In the genomic region with DNA sequence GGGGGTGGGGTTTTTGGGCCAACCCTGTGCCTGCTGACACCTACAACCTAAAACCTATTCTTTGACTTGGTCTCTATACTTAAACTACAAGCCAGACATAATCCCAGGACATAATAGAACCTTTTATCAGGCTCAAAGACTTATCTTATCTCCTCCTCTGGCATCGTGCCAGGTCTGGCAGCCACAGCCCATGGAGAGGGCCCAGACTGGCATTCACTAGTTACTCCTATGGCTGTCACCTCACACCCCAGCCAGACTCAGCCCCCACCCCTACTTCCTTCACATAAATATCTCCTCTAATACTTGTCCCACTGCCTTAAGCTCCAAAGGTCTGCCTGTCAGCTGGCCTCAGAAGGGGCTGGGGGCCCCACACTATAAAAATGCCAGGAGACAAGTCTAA, we compare ENCODE assay signal across 15 mouse cellular contexts. TPM values are rescaled to one million over a fixed set of nuclear protein-coding genes. Genes with fewer than 3 reads are reported as not detected.
DNase-seq lines count a peak whose midpoint lies in the region; ATAC-seq and TF ChIP-seq lines count a peak whose summit lies in the region.
"Had no signal": no experiment of that assay in that cellular context is flagged by ENCODE, and none has a peak within 500 bp of the region (broad histone marks: within the 10 kb centered on the region; RNA-seq: fewer than 3 reads in every experiment).

No protein-coding gene starts in this region.

- H3K79me2 ChIP-seq in MEL (ENCODE audit: control insufficient read depth, insufficient read depth, low read length, poor library complexity), result no peaks in the 10 kb centered on the region

- no peaks in the 10 kb centered on the region; the same call in 1 of the 2 replicates for H3K36me3 ChIP-seq in kidney, adult 2 months (ENCODE audit: control insufficient read depth, insufficient read depth, low read length)
- H3K36me3 ChIP-seq in MEL (ENCODE audit: control insufficient read depth in 1 of 2, insufficient read depth in 2 of 2, low read length in 2 of 2), result peaks cover 0 to 15% of the 10 kb centered on the region in 2 experiments; a peak in 2 of 4 replicates
- H3K36me3 ChIP-seq in intestine, embryonic 14.5 days (ENCODE audit: control insufficient read depth, insufficient read depth, low read length), result peaks cover 5% of the 10 kb centered on the region; the same call in 1 of the 2 replicates
- H3K36me3 ChIP-seq in liver, embryonic 11.5 days (ENCODE audit: control insufficient read depth, insufficient read depth, low read length), result no peaks in the 10 kb centered on the region
- H3K36me3 ChIP-seq: hindbrain, embryonic 15.5 days; liver, embryonic 12.5 days; neural tube, embryonic 12.5 days had no signal

- 48% methylated on average over 1 of the region's 1 CpGs for WGBS in kidney, adult 2 months
- WGBS in intestine, embryonic 14.5 days, result 58% methylated on average over 1 of the region's 1 CpGs
- WGBS in liver, embryonic 11.5 days, result 12% methylated on average over 1 of the region's 1 CpGs

- DNase-seq in kidney, adult 2 months, result no peak
- DNase-seq in kidney, adult 8-10 months, result no peak
- DNase-seq in 416B (ENCODE audit: low read depth) (peak; percentile 54), MEL (ENCODE audit: low read depth, low spot score) (no peak), adipocyte (ENCODE audit: low spot score) (no peak)
- DNase-seq in intestine, embryonic 14.5 days (ENCODE audit: low spot score), result peak; percentile 56
- DNase-seq in liver, embryonic 11.5 days (ENCODE audit: low spot score), result no peak
- DNase-seq in layer of hippocampus, adult 18-20 months (ENCODE audit: low spot score in 2 of 2), result no peak
- DNase-seq: thymus, postnatal 4 days had no signal

- TF ChIP-seq EP300 in MEL (IDR thresholded peaks at IDR 0.05; ENCODE audit: low read depth in 1 of 2, low read length in 2 of 2), result no peak

- H3K4me1 ChIP-seq in kidney, adult 2 months (ENCODE audit: control insufficient read depth, insufficient read depth, low read length), result peaks cover 77% of the 10 kb centered on the region
- peaks cover 16 to 30% of the 10 kb centered on the region in 2 experiments for H3K4me1 ChIP-seq in MEL (ENCODE audit: control insufficient read depth in 1 of 2, insufficient read depth in 2 of 2, low read length in 2 of 2)
- H3K4me1 ChIP-seq in intestine, embryonic 14.5 days (replicated peaks; ENCODE audit: control insufficient read depth, insufficient read depth, low read length), result peaks cover 12% of the 10 kb centered on the region
- H3K4me1 ChIP-seq in liver, embryonic 11.5 days (replicated peaks; ENCODE audit: control insufficient read depth, insufficient read depth, low read length), result 0 out of 2 replicates have a peak, but pooled peaks cover 7% of the 10 kb centered on the region

- H3K27me3 ChIP-seq in kidney, adult 2 months (replicated peaks; ENCODE audit: control insufficient read depth, insufficient read depth, low read length), result no peaks in the 10 kb centered on the region
- H3K27me3 ChIP-seq in MEL (ENCODE audit: control insufficient read depth in 1 of 2, insufficient read depth in 2 of 2, low read length in 2 of 2), result no peaks in the 10 kb centered on the region
- no peaks in the 10 kb centered on the region for H3K27me3 ChIP-seq in intestine, embryonic 14.5 days (replicated peaks; ENCODE audit: control insufficient read depth, insufficient read depth, low read length)
- 0 out of 2 replicates have a peak, but pooled peaks cover 2% of the 10 kb centered on the region for H3K27me3 ChIP-seq in liver, embryonic 11.5 days (replicated peaks; ENCODE audit: control insufficient read depth, insufficient read depth, low read length)
- H3K27me3 ChIP-seq: hindbrain, embryonic 15.5 days; liver, embryonic 12.5 days; neural tube, embryonic 12.5 days had no signal

- peak; percentile 82 for ATAC-seq in intestine, embryonic 14.5 days (replicated peaks; ENCODE audit: low FRiP score, low TSS enrichment, low read depth)
- no peak for ATAC-seq in liver, embryonic 11.5 days (replicated peaks; ENCODE audit: low FRiP score)
- ATAC-seq: liver, embryonic 12.5 days had no signal

- no peak for TF ChIP-seq RAD21 in MEL (IDR thresholded peaks at IDR 0.05; ENCODE audit: low read depth, low read length)

- no peak for TF ChIP-seq CTCF in kidney, adult 2 months (conservative IDR thresholded peaks at IDR 0.05; ENCODE audit: insufficient read depth, insufficient read length, low read depth, low read length)
- TF ChIP-seq CTCF in MEL (IDR thresholded peaks at IDR 0.05 in 2 of 3, conservative IDR thresholded peaks at IDR 0.05 in 1 of 3; ENCODE audit: control insufficient read depth in 1 of 3, insufficient read depth in 1 of 3, low read depth in 2 of 3, low read length in 3 of 3, poor library complexity in 1 of 3, severe bottlenecking in 1 of 3), result no peak

- H3K9ac ChIP-seq in MEL (ENCODE audit: control insufficient read depth, low read depth, low read length, poor library complexity, severe bottlenecking), result no peak overlapping the region
- no peak overlapping the region for H3K9ac ChIP-seq in intestine, embryonic 14.5 days (ENCODE audit: low read length)
- no peak overlapping the region for H3K9ac ChIP-seq in liver, embryonic 11.5 days (ENCODE audit: low read depth, low read length)
- H3K9ac ChIP-seq: hindbrain, embryonic 15.5 days; liver, embryonic 12.5 days; neural tube, embryonic 12.5 days had no signal

- no peak overlapping the region for H3K4me3 ChIP-seq in kidney, adult 2 months (ENCODE audit: insufficient read depth, low read depth, low read length)
- H3K4me3 ChIP-seq in MEL (ENCODE audit: control insufficient read depth in 1 of 2, insufficient read depth in 1 of 2, low read depth in 2 of 2, low read length in 2 of 2), result no peak overlapping the region
- no peak overlapping the region for H3K4me3 ChIP-seq in intestine, embryonic 14.5 days (ENCODE audit: low read depth, low read length)
- H3K4me3 ChIP-seq in liver, embryonic 11.5 days (ENCODE audit: low read depth, low read length), result no peak overlapping the region
- H3K4me3 ChIP-seq: hindbrain, embryonic 15.5 days; liver, embryonic 12.5 days; neural tube, embryonic 12.5 days had no signal

- no peaks in the 10 kb centered on the region for H3K9me3 ChIP-seq in MEL (replicated peaks; ENCODE audit: insufficient read depth, low read length)
- no peaks in the 10 kb centered on the region for H3K9me3 ChIP-seq in intestine, embryonic 14.5 days (ENCODE audit: control insufficient read depth, low read length)
- H3K9me3 ChIP-seq in liver, embryonic 11.5 days (ENCODE audit: control insufficient read depth, low read length), result no peaks in the 10 kb centered on the region
- H3K9me3 ChIP-seq: hindbrain, embryonic 15.5 days; liver, embryonic 12.5 days; neural tube, embryonic 12.5 days had no signal

- H3K27ac ChIP-seq in kidney, adult 2 months (ENCODE audit: insufficient read depth, low read depth, low read length), result peak overlapping the region; percentile 79
- H3K27ac ChIP-seq in MEL (ENCODE audit: control insufficient read depth, low read depth, low read length), result no peak overlapping the region
- no peak overlapping the region for H3K27ac ChIP-seq in intestine, embryonic 14.5 days (ENCODE audit: low read depth)
- H3K27ac ChIP-seq in liver, embryonic 11.5 days (ENCODE audit: low read depth, low read length), result no peak overlapping the region
- H3K27ac ChIP-seq: hindbrain, embryonic 15.5 days; liver, embryonic 12.5 days; neural tube, embryonic 12.5 days had no signal

- H3K4me2 ChIP-seq in intestine, embryonic 14.5 days (ENCODE audit: low read length), result no peak overlapping the region
- H3K4me2 ChIP-seq in liver, embryonic 11.5 days, result no peak overlapping the region
- H3K4me2 ChIP-seq: hindbrain, embryonic 15.5 days; liver, embryonic 12.5 days; midbrain, embryonic 11.5 days; neural tube, embryonic 12.5 days had no signal

- no peak for TF ChIP-seq POLR2A in kidney, adult 2 months (IDR thresholded peaks at IDR 0.05; ENCODE audit: low read depth, low read length)
- TF ChIP-seq POLR2A in MEL (IDR thresholded peaks at IDR 0.05; ENCODE audit: control insufficient read depth in 1 of 2, insufficient read depth in 1 of 2, low read depth in 1 of 2, low read length in 2 of 2, poor library complexity in 1 of 2), result no peak

TF ChIP-seq in MEL, 35 proteins besides CTCF, POLR2A, EP300 and RAD21:
- TF ChIP-seq POLR2AphosphoS5 (IDR thresholded peaks at IDR 0.05; ENCODE audit: borderline replicate concordance, low read depth, low read length) (no peak), GATA1 (IDR thresholded peaks at IDR 0.05; ENCODE audit: low read depth, low read length) (peak; percentile 78)

RNA-seq across cellular contexts. Expression of a gene that starts 8.0 kb away (rescaled TPM):
- 56.8 and 63.6 TPM in 2 replicates for polyA plus RNA-seq in kidney, adult 2 months (2012; rRNA removed)
- total RNA-seq in MEL (2012; rRNA removed), result 3.1 and 3.3 TPM in 2 replicates
- 1 to 10 TPM in 1 of 2 experiments, not detected in 1; 8.5 TPM for polyA plus RNA-seq in MEL (2012; ENCODE audit: insufficient read depth in 1 of 2, insufficient read length in 2 of 2, low read depth in 1 of 2, low replicate concordance in 2 of 2, missing spikeins in 1 of 2)
- polyA plus RNA-seq in intestine, embryonic 14.5 days (2014; fragmentation: Nextera tagmentation; extraction: Ambion mirVana), result 6.1 and 8.0 TPM in 2 replicates
- polyA plus RNA-seq in liver, embryonic 11.5 days (2014; fragmentation: Nextera tagmentation; extraction: Ambion mirVana), result 1.0 TPM in 2 replicates
- total RNA-seq in layer of hippocampus, adult 18-20 months (2021), result 10 to 100 TPM; 60.7 to 61.2 TPM

RNA-seq across cellular contexts. Expression of a gene that starts 33.2 kb away (rescaled TPM):
- 23.6 and 25.8 TPM in 2 replicates for polyA plus RNA-seq in kidney, adult 2 months (2012; rRNA removed)
- total RNA-seq in MEL (2012; rRNA removed), result 1.8 and 2.0 TPM in 2 replicates
- 1 to 10 TPM in 1 of 2 experiments, not detected in 1; 3.0 TPM for polyA plus RNA-seq in MEL (2012; ENCODE audit: insufficient read depth in 1 of 2, insufficient read length in 2 of 2, low read depth in 1 of 2, low replicate concordance in 2 of 2, missing spikeins in 1 of 2)
- polyA plus RNA-seq in intestine, embryonic 14.5 days (2014; fragmentation: Nextera tagmentation; extraction: Ambion mirVana), result 6.3 and 8.3 TPM in 2 replicates
- polyA plus RNA-seq in liver, embryonic 11.5 days (2014; fragmentation: Nextera tagmentation; extraction: Ambion mirVana), result 3.8 and 4.0 TPM in 2 replicates
- 100 to 1,000 TPM; 177 TPM for total RNA-seq in layer of hippocampus, adult 18-20 months (2021)

RNA-seq across cellular contexts. Expression of a gene that starts 57.3 kb away (rescaled TPM):
- polyA plus RNA-seq in kidney, adult 2 months (2012; rRNA removed), result not detected in 2 replicates
- total RNA-seq in MEL (2012; rRNA removed), result not detected in 2 replicates
- polyA plus RNA-seq in MEL (2012; ENCODE audit: insufficient read depth in 1 of 2, insufficient read length in 2 of 2, low read depth in 1 of 2, low replicate concordance in 2 of 2, missing spikeins in 1 of 2), result not detected
- not detected in 2 replicates for polyA plus RNA-seq in intestine, embryonic 14.5 days (2014; fragmentation: Nextera tagmentation; extraction: Ambion mirVana)
- not detected in 2 replicates for polyA plus RNA-seq in liver, embryonic 11.5 days (2014; fragmentation: Nextera tagmentation; extraction: Ambion mirVana)
- not detected for total RNA-seq in layer of hippocampus, adult 18-20 months (2021)
- total RNA-seq: ES-E14; layer of hippocampus, postnatal 14 days had no signal
- polyA plus RNA-seq: hindbrain, embryonic 15.5 days; liver, embryonic 12.5 days; midbrain, embryonic 11.5 days; neural tube, embryonic 12.5 days had no signal

Comparison
In these comparisons a context has a peak if more than half of its experiments do, and no peak if none do; other contexts are left out.
1. DNase-seq: peak in 416B (single experiment) and intestine, embryonic 14.5 days (single experiment); none in kidney, adult 2 months (single experiment), kidney, adult 8-10 months (0 of 2), MEL (single experiment), liver, embryonic 11.5 days (single experiment), adipocyte (single experiment) and layer of hippocampus, adult 18-20 months (0 of 2).